24 mouse cellular contexts compared by ENCODE assay signal in genomic region chr9:59952515-59953070, GRCm38 (mm10). TPM values are rescaled to one million over a fixed set of nuclear protein-coding genes. Genes with fewer than 3 reads are reported as not detected.
DNase-seq lines count a peak whose midpoint lies in the region; ATAC-seq and TF ChIP-seq lines count a peak whose summit lies in the region.
"Had no signal": no experiment of that assay in that cellular context is flagged by ENCODE, and none has a peak within 500 bp of the region (broad histone marks: within the 10 kb centered on the region; RNA-seq: fewer than 3 reads in every experiment).

No protein-coding gene starts in this region.

- H3K9ac ChIP-seq in hindbrain, embryonic 14.5 days, result no peak overlapping the region
- H3K9ac ChIP-seq in MEL (ENCODE audit: control insufficient read depth, low read depth, low read length, poor library complexity, severe bottlenecking), result no peak overlapping the region
- no peak overlapping the region for H3K9ac ChIP-seq in kidney, embryonic 14.5 days (ENCODE audit: low read depth, low read length)
- H3K9ac ChIP-seq: hindbrain, embryonic 13.5 days; limb, embryonic 12.5 days had no signal

- no peak for TF ChIP-seq RAD21 in MEL (IDR thresholded peaks at IDR 0.05; ENCODE audit: low read depth, low read length)

- no peaks in the 10 kb centered on the region for H3K9me3 ChIP-seq in hindbrain, embryonic 10.5 days
- no peaks in the 10 kb centered on the region for H3K9me3 ChIP-seq in hindbrain, embryonic 14.5 days (ENCODE audit: control insufficient read depth, low read length)
- no peaks in the 10 kb centered on the region for H3K9me3 ChIP-seq in MEL (replicated peaks; ENCODE audit: insufficient read depth, low read length)
- H3K9me3 ChIP-seq in kidney, embryonic 14.5 days (ENCODE audit: control insufficient read depth, low read length), result no peaks in the 10 kb centered on the region
- H3K9me3 ChIP-seq: forebrain, embryonic 10.5 days; G1E; hindbrain, embryonic 13.5 days; limb, embryonic 12.5 days had no signal

- H3K4me3 ChIP-seq in hindbrain, embryonic 10.5 days, result no peak overlapping the region
- H3K4me3 ChIP-seq in hindbrain, embryonic 14.5 days (replicated peaks; ENCODE audit: low read length), result no peak overlapping the region
- H3K4me3 ChIP-seq in MEL (ENCODE audit: control insufficient read depth in 1 of 2, insufficient read depth in 1 of 2, low read depth in 2 of 2, low read length in 2 of 2), result no peak overlapping the region
- H3K4me3 ChIP-seq in kidney, embryonic 14.5 days (ENCODE audit: low read length), result no peak overlapping the region
- H3K4me3 ChIP-seq: forebrain, embryonic 10.5 days; hindbrain, embryonic 13.5 days; limb, embryonic 12.5 days had no signal

- no peak overlapping the region for H3K4me2 ChIP-seq in hindbrain, embryonic 14.5 days (replicated peaks)
- no peak overlapping the region for H3K4me2 ChIP-seq in kidney, embryonic 14.5 days (replicated peaks; ENCODE audit: low read depth, low read length)
- H3K4me2 ChIP-seq: hindbrain, embryonic 13.5 days; limb, embryonic 12.5 days had no signal

- ATAC-seq in hindbrain, embryonic 14.5 days (ENCODE audit: low FRiP score), result no peak
- no peak for ATAC-seq in kidney, embryonic 14.5 days (ENCODE audit: low FRiP score, low TSS enrichment)

- DNase-seq in hindbrain, embryonic 10.5 days (ENCODE audit: low spot score), result no peak
- no peak for DNase-seq in hindbrain, embryonic 14.5 days (ENCODE audit: low spot score)
- no peak for DNase-seq in MEL (ENCODE audit: low read depth, low spot score)
- DNase-seq in adrenal gland, postnatal 25 days, result peak; percentile 68
- DNase-seq in retina, postnatal 7 days (ENCODE audit: low read depth, low spot score), result peak; percentile 85
- DNase-seq in embryo, embryonic 10.5 days (ENCODE audit: low spot score), result no peak
- no peak for DNase-seq in spleen, postnatal 14 days (ENCODE audit: low spot score in 2 of 2)
- DNase-seq: cerebellum, adult 18-20 months; kidney, adult 8-10 months; lung, adult 2 months; midbrain, embryonic 14.5 days; thymus, postnatal 14 days had no signal

- 66% methylated on average over 8 of the region's 8 CpGs for WGBS in hindbrain, embryonic 10.5 days
- 61% methylated on average over 6 of the region's 8 CpGs for WGBS in hindbrain, embryonic 14.5 days
- 70% methylated on average over 8 of the region's 8 CpGs for WGBS in kidney, embryonic 14.5 days

- no peaks in the 10 kb centered on the region for H3K79me2 ChIP-seq in MEL (ENCODE audit: control insufficient read depth, insufficient read depth, low read length, poor library complexity)

- TF ChIP-seq POLR2A in MEL (IDR thresholded peaks at IDR 0.05; ENCODE audit: control insufficient read depth in 1 of 2, insufficient read depth in 1 of 2, low read depth in 1 of 2, low read length in 2 of 2, poor library complexity in 1 of 2), result no peak

- no peaks in the 10 kb centered on the region for H3K27me3 ChIP-seq in hindbrain, embryonic 10.5 days (ENCODE audit: insufficient read depth, poor library complexity, severe bottlenecking)
- H3K27me3 ChIP-seq in hindbrain, embryonic 14.5 days (ENCODE audit: control insufficient read depth, insufficient read depth, low read length), result no peaks in the 10 kb centered on the region
- peaks cover 1 to 4% of the 10 kb centered on the region in 2 experiments; a peak in 2 of 4 replicates for H3K27me3 ChIP-seq in MEL (ENCODE audit: control insufficient read depth in 1 of 2, insufficient read depth in 2 of 2, low read length in 2 of 2)
- H3K27me3 ChIP-seq in kidney, embryonic 14.5 days (ENCODE audit: control insufficient read depth, insufficient read depth, low read length), result no peaks in the 10 kb centered on the region
- H3K27me3 ChIP-seq: hindbrain, embryonic 13.5 days; limb, embryonic 12.5 days had no signal

- TF ChIP-seq EP300 in MEL (IDR thresholded peaks at IDR 0.05; ENCODE audit: low read depth in 1 of 2, low read length in 2 of 2), result no peak

- H3K36me3 ChIP-seq in hindbrain, embryonic 10.5 days, result no peaks in the 10 kb centered on the region
- no peaks in the 10 kb centered on the region for H3K36me3 ChIP-seq in hindbrain, embryonic 14.5 days (replicated peaks; ENCODE audit: control insufficient read depth, insufficient read depth)
- H3K36me3 ChIP-seq in MEL (ENCODE audit: control insufficient read depth in 1 of 2, insufficient read depth in 2 of 2, low read length in 2 of 2), result no peaks in the 10 kb centered on the region
- no peaks in the 10 kb centered on the region for H3K36me3 ChIP-seq in kidney, embryonic 14.5 days (ENCODE audit: control insufficient read depth, insufficient read depth, low read length)
- H3K36me3 ChIP-seq: forebrain, embryonic 10.5 days; G1E; hindbrain, embryonic 13.5 days; limb, embryonic 12.5 days had no signal

- peaks cover 15% of the 10 kb centered on the region; the same call in 1 of the 2 replicates for H3K4me1 ChIP-seq in hindbrain, embryonic 10.5 days (replicated peaks)
- H3K4me1 ChIP-seq in hindbrain, embryonic 14.5 days (replicated peaks; ENCODE audit: control insufficient read depth, insufficient read depth, low read length), result no peaks in the 10 kb centered on the region
- H3K4me1 ChIP-seq in MEL (ENCODE audit: control insufficient read depth in 1 of 2, insufficient read depth in 2 of 2, low read length in 2 of 2), result no peaks in the 10 kb centered on the region
- no peaks in the 10 kb centered on the region for H3K4me1 ChIP-seq in kidney, embryonic 14.5 days (ENCODE audit: control insufficient read depth, insufficient read depth, low read length)
- H3K4me1 ChIP-seq: hindbrain, embryonic 13.5 days had no signal

- H3K27ac ChIP-seq in hindbrain, embryonic 10.5 days, result peak overlapping the region; percentile 62; the same call in 1 of the 2 replicates
- H3K27ac ChIP-seq in hindbrain, embryonic 14.5 days, result no peak overlapping the region
- no peak overlapping the region for H3K27ac ChIP-seq in MEL (ENCODE audit: control insufficient read depth, low read depth, low read length)
- no peak overlapping the region for H3K27ac ChIP-seq in kidney, embryonic 14.5 days (ENCODE audit: low read depth, low read length)
- H3K27ac ChIP-seq: forebrain, embryonic 10.5 days; hindbrain, embryonic 13.5 days; limb, embryonic 12.5 days had no signal

- TF ChIP-seq CTCF in MEL (IDR thresholded peaks at IDR 0.05 in 2 of 3, conservative IDR thresholded peaks at IDR 0.05 in 1 of 3; ENCODE audit: control insufficient read depth in 1 of 3, insufficient read depth in 1 of 3, low read depth in 2 of 3, low read length in 3 of 3, poor library complexity in 1 of 3, severe bottlenecking in 1 of 3), result no peak

TF ChIP-seq in MEL, 35 proteins besides CTCF, POLR2A, EP300 and RAD21:
- TF ChIP-seq ZKSCAN1 (IDR thresholded peaks at IDR 0.05; ENCODE audit: low read depth, low read length) (no peak), ETS1 (IDR thresholded peaks at IDR 0.05; ENCODE audit: low read depth, low read length) (0 out of 2 replicates have a peak, but pooled peaks have one; percentile 34)

RNA-seq across cellular contexts. Expression of gene Nr2e3, which starts 7.9 kb away (rescaled TPM):
- not detected in 2 replicates for polyA plus RNA-seq in hindbrain, embryonic 10.5 days (2016; fragmentation: Nextera tagmentation; extraction: Ambion mirVana)
- not detected in 2 replicates for polyA plus RNA-seq in hindbrain, embryonic 14.5 days (2014; fragmentation: Nextera tagmentation; extraction: Ambion mirVana)
- total RNA-seq in MEL (2012; rRNA removed), result not detected in 2 replicates
- polyA plus RNA-seq in MEL (2012; ENCODE audit: insufficient read depth in 1 of 2, insufficient read length in 2 of 2, low read depth in 1 of 2, low replicate concordance in 2 of 2, missing spikeins in 1 of 2), result not detected
- total RNA-seq in adrenal gland, postnatal 25 days (2021), result not detected in 2 replicates
- polyA plus RNA-seq in kidney, embryonic 14.5 days (2014; fragmentation: Nextera tagmentation; extraction: Ambion mirVana), result not detected in 2 replicates
- total RNA-seq: gastrocnemius, postnatal 4 days; layer of hippocampus, adult 18-20 months; megakaryocyte progenitor cell, adult 5-6 weeks had no signal
- polyA plus RNA-seq: C2C12; cortical plate, adult 2 months; forebrain, embryonic 10.5 days; frontal cortex, adult 2 months; G1E; heart, embryonic 16.5 days; hindbrain, embryonic 13.5 days; lung, adult 2 months; midbrain, embryonic 14.5 days had no signal

Comparison
In these comparisons a context has a peak if more than half of its experiments do, and no peak if none do; other contexts are left out.
1. DNase-seq: peak in adrenal gland, postnatal 25 days (single experiment) and retina, postnatal 7 days (single experiment); none in hindbrain, embryonic 10.5 days (single experiment), hindbrain, embryonic 14.5 days (single experiment), MEL (single experiment), embryo, embryonic 10.5 days (single experiment) and spleen, postnatal 14 days (0 of 2).